Mouse (Mus musculus) G1E (cell line): ENCODE data around the gene Pnliprp2. TPM values are rescaled to one million over a fixed set of nuclear protein-coding genes. Genes with fewer than 3 reads are reported as not detected.

Experiments
- ATAC-seq: 2 replicates; pipeline ENCODE4 v1.8.0; 2016; ENCODE audit warnings: mild to moderate bottlenecking; ENCODE audit not compliant: insufficient number of reproducible peaks, poor library complexity, low FRiP score, severe bottlenecking; ENCODE audit errors: extremely low read depth
- DNase-seq: peaks from one replicate; pipeline ENCODE4 v3.0.0; 2012; ENCODE audit warnings: low spot score
- H3K27me3 ChIP-seq: 2 replicates; pipeline ENCODE4 v1.6.1; 2012; ENCODE audit warnings: mild to moderate bottlenecking, low read length, inconsistent platforms; ENCODE audit not compliant: insufficient read depth
- H3K36me3 ChIP-seq: replicated peaks from 2 replicates; pipeline ENCODE3; 2012; ENCODE audit warnings: mild to moderate bottlenecking, inconsistent platforms
- H3K4me1 ChIP-seq: 2 replicates; pipeline ENCODE4 v1.6.1; 2012; ENCODE audit warnings: low read depth, low read length, inconsistent platforms, mixed read lengths; ENCODE audit not compliant: insufficient read depth
- H3K4me3 ChIP-seq: 2 replicates; pipeline ENCODE4 v1.5.1; 2012; ENCODE audit warnings: low read depth, mild to moderate bottlenecking, inconsistent platforms, low read length, moderate library complexity, mixed read lengths
- H3K9me3 ChIP-seq: replicated peaks from 2 replicates; pipeline ENCODE4 v1.6.1; 2012; ENCODE audit warnings: inconsistent platforms
- CTCF ChIP-seq: IDR thresholded peaks from 2 replicates; pipeline ENCODE4 v1.5.1; 2012; ENCODE audit warnings: low read depth, low read length, inconsistent platforms, mixed read lengths
- GATA1 ChIP-seq: IDR thresholded peaks from 2 replicates; pipeline ENCODE4 v1.6.1; 2012; ENCODE audit warnings: borderline replicate concordance, low read length, inconsistent platforms, mixed read lengths
- GATA2 ChIP-seq: IDR thresholded peaks from 2 replicates; pipeline ENCODE4 v1.6.1; 2012; ENCODE audit warnings: low read depth, low read length, inconsistent platforms, borderline replicate concordance
- POLR2AphosphoS5 ChIP-seq: IDR thresholded peaks from 2 replicates; pipeline ENCODE4 v1.6.1; 2012; ENCODE audit warnings: low read depth, low read length, inconsistent platforms; ENCODE audit not compliant: insufficient replicate concordance
- TAL1 ChIP-seq: conservative IDR thresholded peaks from 2 replicates; pipeline ENCODE4 v1.6.1; 2012; ENCODE audit warnings: low read depth, low read length, inconsistent platforms, mixed read lengths
- polyA plus RNA-seq: library from polyadenylated mRNA; stranded (reverse); fragments of >175 nt; gene quantifications from 2 replicates; pipeline ENCODE4 v1.2.3, GENCODE M21; 2012
- total RNA-seq, 2 experiments: library from RNA; stranded (forward) in 1 of 2; stranded (reverse) in 1 of 2; fragments of 200-1000 nt in 1 of 2; fragments of >200 nt in 1 of 2; fragmentation: Nextera tagmentation in 1 of 2; gene quantifications; 2 replicates each; pipeline ENCODE4 v1.2.3; 2014 to 2017

Gene Pnliprp2
- total and polyA plus RNA-seq, 3 experiments = not detected

DNA sequence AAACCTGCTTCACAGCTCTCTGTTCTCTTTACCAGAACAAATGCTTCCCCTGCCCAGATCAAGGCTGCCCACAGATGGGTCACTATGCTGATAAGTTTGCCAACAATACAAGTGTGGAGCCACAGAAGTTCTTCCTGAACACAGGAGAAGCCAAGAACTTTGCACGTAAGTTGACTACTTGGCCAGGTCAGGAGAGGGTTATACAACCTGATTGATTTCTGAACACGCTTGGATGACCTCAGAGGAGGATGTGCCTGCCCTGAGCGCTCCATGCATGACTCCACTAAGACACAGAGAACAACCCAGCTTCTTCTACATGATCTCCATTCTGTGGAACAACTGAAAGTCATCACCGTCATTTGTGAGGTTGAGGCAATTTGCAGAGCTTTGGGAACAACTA lies 21.4 kb upstream of the Pnliprp2 start:
- peaks cover 19% of the 10 kb centered on the region; the same call in 1 of the 2 replicates for H3K9me3 ChIP-seq
- TF ChIP-seq TAL1 (no peak), GATA1 (no peak), GATA2 (no peak), POLR2AphosphoS5 (no peak), CTCF (no peak)
- no peaks in the 10 kb centered on the region for H3K27me3 ChIP-seq
- DNase-seq = no peak
- H3K36me3 ChIP-seq = no peaks in the 10 kb centered on the region
- H3K4me1 ChIP-seq = no peaks in the 10 kb centered on the region
- H3K4me3 ChIP-seq = no peak overlapping the region
- no peak for ATAC-seq

DNA sequence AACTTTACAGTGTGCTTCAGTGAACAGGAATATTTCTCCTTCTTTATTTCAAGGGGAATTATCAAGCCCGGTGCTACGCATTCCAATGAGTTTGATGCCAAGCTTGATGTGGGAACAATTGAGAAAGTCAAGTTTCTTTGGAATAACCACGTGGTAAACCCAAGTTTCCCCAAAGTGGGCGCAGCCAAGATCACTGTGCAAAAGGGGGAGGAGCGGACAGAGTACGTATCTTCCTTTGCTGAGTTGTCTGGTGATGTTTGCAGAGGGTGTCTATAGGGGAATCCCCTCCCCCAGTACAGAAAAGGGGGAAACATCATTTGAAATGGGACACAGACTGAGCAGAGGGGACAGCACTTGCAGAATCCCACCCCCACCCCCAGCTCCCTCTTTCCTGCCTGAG lies 18.5 kb upstream of the Pnliprp2 start:
- TF ChIP-seq POLR2AphosphoS5 (no peak), GATA2 (no peak), TAL1 (no peak), GATA1 (no peak), CTCF (no peak)
- no peak overlapping the region for H3K4me3 ChIP-seq
- no peaks in the 10 kb centered on the region for H3K27me3 ChIP-seq
- H3K36me3 ChIP-seq = no peaks in the 10 kb centered on the region
- DNase-seq (no peak), ATAC-seq (no peak)
- no peaks in the 10 kb centered on the region for H3K4me1 ChIP-seq
- peaks cover 18% of the 10 kb centered on the region for H3K9me3 ChIP-seq

DNA sequence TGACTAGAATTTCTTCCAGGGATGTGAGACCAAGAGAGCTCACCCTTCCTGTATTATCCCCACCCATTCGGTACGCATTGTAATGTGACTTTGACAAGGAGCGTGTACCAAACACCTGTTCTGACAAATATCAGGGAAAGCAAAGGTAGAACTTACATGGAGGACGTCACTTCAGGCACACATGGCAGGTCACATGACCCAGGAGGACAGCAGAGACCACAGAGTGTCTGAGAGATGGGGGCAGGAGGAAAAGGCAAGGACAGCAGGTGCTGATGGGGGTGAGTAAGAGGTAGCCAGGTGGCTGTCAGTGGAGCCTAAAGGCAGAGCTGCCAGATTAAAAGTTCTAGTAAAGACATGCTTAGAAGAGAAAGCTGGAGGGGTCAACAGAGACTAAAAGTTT lies 16.8 kb upstream of the Pnliprp2 start:
- ATAC-seq (no peak), DNase-seq (no peak)
- H3K36me3 ChIP-seq = no peaks in the 10 kb centered on the region
- no peaks in the 10 kb centered on the region for H3K4me1 ChIP-seq
- H3K27me3 ChIP-seq = no peaks in the 10 kb centered on the region
- H3K4me3 ChIP-seq = no peak overlapping the region
- peaks cover 29% of the 10 kb centered on the region for H3K9me3 ChIP-seq
- no peak for TF ChIP-seq TAL1
- TF ChIP-seq GATA2 = no peak
- no peak for TF ChIP-seq CTCF
- no peak for TF ChIP-seq POLR2AphosphoS5
- TF ChIP-seq GATA1 = no peak

DNA sequence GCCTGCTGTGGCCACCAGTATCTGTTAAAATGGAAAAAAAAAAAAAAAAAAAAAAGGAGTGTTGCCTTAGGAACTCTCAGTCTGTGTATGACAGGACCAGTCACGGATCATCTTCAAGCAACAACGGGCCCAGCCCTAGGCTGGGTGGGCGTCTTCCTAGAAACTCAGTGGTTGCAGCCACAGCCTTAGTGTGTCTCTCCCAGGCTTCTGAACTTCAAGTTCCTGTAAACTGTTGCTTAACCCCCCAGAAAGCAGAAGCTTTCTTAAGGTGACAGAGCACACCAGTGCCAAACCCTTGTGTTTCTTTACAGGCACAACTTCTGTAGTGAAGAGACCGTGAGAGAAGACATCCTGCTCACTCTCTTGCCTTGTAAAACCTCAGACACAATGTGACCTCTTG lies 15.8 kb upstream of the Pnliprp2 start:
- ATAC-seq (no peak), DNase-seq (no peak)
- no peak overlapping the region for H3K4me3 ChIP-seq
- H3K36me3 ChIP-seq = no peaks in the 10 kb centered on the region
- H3K9me3 ChIP-seq = peaks cover 29% of the 10 kb centered on the region
- H3K27me3 ChIP-seq = no peaks in the 10 kb centered on the region
- no peak for TF ChIP-seq GATA2
- TF ChIP-seq CTCF = no peak
- no peak for TF ChIP-seq GATA1
- TF ChIP-seq POLR2AphosphoS5 = no peak
- TF ChIP-seq TAL1 = no peak
- no peaks in the 10 kb centered on the region for H3K4me1 ChIP-seq

DNA sequence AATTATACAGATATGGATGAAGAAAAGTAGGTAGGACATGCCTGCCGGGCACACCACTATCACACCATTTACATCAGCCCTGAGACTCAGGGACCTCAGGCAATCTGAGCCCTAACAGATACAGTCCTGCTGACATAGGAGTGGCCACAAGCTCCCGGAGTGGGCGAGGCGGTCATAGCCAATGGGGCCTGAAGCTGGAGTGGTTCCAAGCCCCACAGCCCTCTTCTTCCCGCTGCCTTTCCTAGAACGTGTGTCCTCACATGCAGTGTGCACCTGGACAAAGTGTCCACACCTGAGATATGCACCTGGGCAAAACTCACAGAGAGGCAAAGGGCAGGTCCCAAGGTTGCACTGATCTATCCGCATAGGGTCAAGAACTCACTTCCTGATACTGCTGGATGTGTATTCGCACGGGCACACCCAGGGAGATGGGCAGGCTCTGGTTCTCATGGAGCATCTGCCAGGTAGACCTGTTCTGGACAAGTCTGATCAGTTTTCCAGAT lies 12.0 kb upstream of the Pnliprp2 start:
- no peaks in the 10 kb centered on the region for H3K27me3 ChIP-seq
- no peaks in the 10 kb centered on the region for H3K36me3 ChIP-seq
- TF ChIP-seq TAL1 (no peak), GATA1 (no peak), CTCF (no peak), POLR2AphosphoS5 (no peak), GATA2 (no peak)
- no peak for ATAC-seq
- H3K9me3 ChIP-seq = peaks cover 25% of the 10 kb centered on the region
- H3K4me3 ChIP-seq = no peak overlapping the region
- H3K4me1 ChIP-seq = no peaks in the 10 kb centered on the region
- no peak for DNase-seq

DNA sequence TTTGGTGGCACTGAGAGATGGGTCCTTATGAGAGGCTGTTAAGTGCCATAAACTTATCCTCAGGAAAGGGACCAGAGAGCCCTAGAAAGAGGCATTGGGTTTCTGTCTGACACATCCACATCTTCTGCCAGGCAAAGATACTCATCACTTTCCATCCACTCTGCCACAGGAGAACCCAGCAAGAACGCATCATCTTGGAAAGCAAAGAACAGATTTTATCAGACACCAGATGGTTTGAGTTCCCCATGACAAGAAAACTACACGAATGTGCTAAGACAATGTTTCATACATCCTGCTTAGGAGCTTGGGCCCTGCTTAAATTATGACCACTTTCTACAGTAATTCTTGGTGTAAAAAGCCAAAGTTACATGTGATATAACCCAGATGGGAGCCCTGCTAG lies 8.7 kb upstream of the Pnliprp2 start:
- DNase-seq (no peak), ATAC-seq (no peak)
- H3K4me1 ChIP-seq = no peaks in the 10 kb centered on the region
- H3K27me3 ChIP-seq = no peaks in the 10 kb centered on the region
- TF ChIP-seq CTCF (no peak), TAL1 (no peak), GATA1 (no peak), POLR2AphosphoS5 (no peak), GATA2 (no peak)
- H3K36me3 ChIP-seq = no peaks in the 10 kb centered on the region
- peaks cover 16% of the 10 kb centered on the region for H3K9me3 ChIP-seq
- H3K4me3 ChIP-seq = no peak overlapping the region

DNA sequence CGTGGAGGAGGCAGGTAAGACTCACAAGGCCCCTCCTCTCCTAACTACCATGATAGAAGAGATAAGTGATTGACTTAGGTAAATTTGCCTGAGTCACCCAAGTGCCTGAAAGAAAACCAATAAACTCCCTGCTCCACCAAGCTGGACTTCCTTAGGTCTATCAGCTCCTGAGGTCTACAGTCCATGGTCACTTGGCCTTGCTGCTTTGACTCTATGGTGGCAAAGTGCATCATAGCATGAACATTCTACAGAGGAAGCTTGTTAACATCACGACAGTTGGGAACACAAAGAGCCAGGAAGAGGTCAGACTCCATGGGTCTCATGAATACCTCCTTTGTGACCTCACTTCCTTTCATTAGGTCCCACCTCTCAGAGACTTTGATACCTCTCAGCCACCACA lies 8.0 kb upstream of the Pnliprp2 start:
- ATAC-seq = no peak
- Histone ChIP-seq H3K27me3 (no peaks in the 10 kb centered on the region), H3K4me3 (no peak overlapping the region), H3K4me1 (no peaks in the 10 kb centered on the region), H3K36me3 (no peaks in the 10 kb centered on the region), H3K9me3 (peaks cover 19% of the 10 kb centered on the region)
- DNase-seq = no peak
- TF ChIP-seq GATA2 = no peak
- no peak for TF ChIP-seq TAL1
- no peak for TF ChIP-seq CTCF
- no peak for TF ChIP-seq POLR2AphosphoS5
- no peak for TF ChIP-seq GATA1
